Mouse (Mus musculus) lung, embryonic 14.5 days (tissue): ENCODE results near the gene Cbr1. TPM values are rescaled to one million over a fixed set of nuclear protein-coding genes. Genes with fewer than 3 reads are reported as not detected.
"Not testable (repeated sequence)": the region's sequence is repeated elsewhere in the genome, so short reads cannot be mapped to it uniquely, and the experiment has no call there.

ENCODE experiments used
- ATAC-seq: fragments of 200-750 bp; cut with Nextera tagmentation; 2 replicates; pipeline ENCODE4 v1.8.0; 2017; ENCODE audit warnings: mild to moderate bottlenecking, moderate TSS enrichment, moderate library complexity; ENCODE audit not compliant: insufficient read depth
- DNase-seq: peaks from one replicate; pipeline ENCODE4 v3.0.0-alpha.2; 2015
- H3K27ac ChIP-seq: fragments of 300-500 bp; sonication (generic); 2 replicates; pipeline ENCODE4 v1.5.1; 2014; ENCODE audit warnings: low read depth, mild to moderate bottlenecking, moderate library complexity
- H3K27me3 ChIP-seq: fragments of 300-500 bp; sonication (generic); 2 replicates; pipeline ENCODE4 v1.6.1; 2014; ENCODE audit warnings: low read length, control low read depth; ENCODE audit not compliant: insufficient read depth
- H3K36me3 ChIP-seq: fragments of 300-500 bp; sonication (generic); 2 replicates; pipeline ENCODE4 v1.6.1; 2014; ENCODE audit warnings: control low read depth; ENCODE audit not compliant: insufficient read depth
- H3K4me1 ChIP-seq: fragments of 300-500 bp; sonication (generic); 2 replicates; pipeline ENCODE4 v1.6.1; 2014; ENCODE audit warnings: antibody characterized with exemption, control low read depth; ENCODE audit not compliant: insufficient read depth
- H3K4me2 ChIP-seq: fragments of 300-500 bp; sonication (generic); 2 replicates; pipeline ENCODE4 v1.6.1; 2014; ENCODE audit warnings: mild to moderate bottlenecking
- H3K4me3 ChIP-seq: fragments of 300-500 bp; sonication (generic); 2 replicates; pipeline ENCODE4 v1.5.1; 2014; ENCODE audit warnings: low read depth, low read length
- H3K9ac ChIP-seq: fragments of 300-500 bp; sonication (generic); 2 replicates; pipeline ENCODE4 v1.6.1; 2014
- H3K9me3 ChIP-seq: fragments of 300-500 bp; sonication (generic); 2 replicates; pipeline ENCODE4 v1.6.1; 2016; ENCODE audit warnings: low read depth, low read length, control low read depth
- CTCF ChIP-seq: IDR thresholded peaks from 2 replicates; pipeline ENCODE4 v1.5.1; 2016; ENCODE audit warnings: antibody characterized with exemption, low read depth
- WGBS: fragments of 180-500 bp; shearing (Covaris S2); extraction: QIAGEN DNeasy Blood & Tissue Kit; methylation state at CpG from one replicate; pipeline ENCODE4 v1.1.7; 2014; 5-methylcytosine and 5-hydroxymethylcytosine counted together
- polyA plus RNA-seq: library from polyadenylated mRNA; unstranded; fragments of >200 nt; fragmentation: Nextera tagmentation; extraction: Ambion mirVana; gene quantifications from 2 replicates; pipeline ENCODE4 v1.2.1, GENCODE M21; 2014

Gene Cbr1
- polyA plus RNA-seq, 1 experiment from 2014 or later: 94.3 TPM

DNA sequence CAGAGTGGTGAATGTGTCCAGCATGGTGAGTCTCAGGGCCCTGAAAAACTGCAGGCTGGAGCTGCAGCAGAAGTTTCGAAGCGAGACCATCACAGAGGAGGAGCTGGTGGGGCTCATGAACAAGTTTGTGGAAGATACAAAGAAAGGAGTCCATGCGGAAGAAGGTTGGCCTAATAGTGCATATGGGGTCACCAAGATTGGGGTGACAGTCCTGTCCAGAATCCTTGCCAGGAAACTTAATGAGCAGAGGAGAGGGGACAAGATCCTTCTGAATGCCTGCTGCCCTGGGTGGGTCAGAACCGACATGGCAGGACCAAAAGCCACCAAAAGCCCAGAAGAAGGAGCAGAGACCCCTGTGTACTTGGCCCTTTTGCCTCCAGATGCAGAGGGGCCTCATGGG, 4.1 kb downstream of the Cbr1 start:
- peaks cover 18% of the 10 kb centered on the region for H3K36me3 ChIP-seq
- no peak for DNase-seq
- H3K4me1 ChIP-seq: no peaks in the 10 kb centered on the region
- H3K9me3 ChIP-seq: no peaks in the 10 kb centered on the region
- no peak for TF ChIP-seq CTCF
- H3K27me3 ChIP-seq: no peaks in the 10 kb centered on the region
- no peak overlapping the region for H3K4me3 ChIP-seq
- H3K27ac ChIP-seq: no peak overlapping the region
- no peak overlapping the region for H3K9ac ChIP-seq
- H3K4me2 ChIP-seq: no peak overlapping the region
- ATAC-seq: no peak
- 95% methylated on average over 4 of the region's 4 CpGs for WGBS

DNA sequence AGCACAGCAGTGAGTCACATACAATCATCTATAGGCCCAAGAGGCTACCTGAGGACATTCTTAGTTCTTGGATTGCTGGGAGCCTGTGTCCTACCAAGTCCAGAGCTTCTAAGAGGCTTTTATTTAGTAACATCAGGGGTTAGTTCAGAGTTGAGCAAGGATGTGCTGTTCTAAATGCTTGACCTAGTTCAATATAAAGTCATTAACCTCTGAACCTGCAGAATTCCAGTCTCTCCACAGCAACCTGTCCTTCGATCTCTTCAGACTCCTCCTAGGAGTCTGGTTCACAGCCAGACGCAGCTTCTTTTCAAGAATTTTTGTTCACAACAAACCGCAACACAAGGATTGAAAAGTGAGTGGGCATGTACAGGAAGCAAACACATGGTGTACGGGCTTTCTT, 5.3 kb downstream of the Cbr1 start:
- ATAC-seq (no peak), DNase-seq (no peak)
- Histone ChIP-seq H3K4me3 (no peak overlapping the region), H3K9ac (no peak overlapping the region), H3K9me3 (no peaks in the 10 kb centered on the region), H3K4me2 (no peak overlapping the region), H3K27me3 (no peaks in the 10 kb centered on the region), H3K27ac (no peak overlapping the region), H3K36me3 (peaks cover 18% of the 10 kb centered on the region), H3K4me1 (no peaks in the 10 kb centered on the region)
- WGBS: 88% methylated on average over 4 of the region's 4 CpGs
- no peak for TF ChIP-seq CTCF

DNA sequence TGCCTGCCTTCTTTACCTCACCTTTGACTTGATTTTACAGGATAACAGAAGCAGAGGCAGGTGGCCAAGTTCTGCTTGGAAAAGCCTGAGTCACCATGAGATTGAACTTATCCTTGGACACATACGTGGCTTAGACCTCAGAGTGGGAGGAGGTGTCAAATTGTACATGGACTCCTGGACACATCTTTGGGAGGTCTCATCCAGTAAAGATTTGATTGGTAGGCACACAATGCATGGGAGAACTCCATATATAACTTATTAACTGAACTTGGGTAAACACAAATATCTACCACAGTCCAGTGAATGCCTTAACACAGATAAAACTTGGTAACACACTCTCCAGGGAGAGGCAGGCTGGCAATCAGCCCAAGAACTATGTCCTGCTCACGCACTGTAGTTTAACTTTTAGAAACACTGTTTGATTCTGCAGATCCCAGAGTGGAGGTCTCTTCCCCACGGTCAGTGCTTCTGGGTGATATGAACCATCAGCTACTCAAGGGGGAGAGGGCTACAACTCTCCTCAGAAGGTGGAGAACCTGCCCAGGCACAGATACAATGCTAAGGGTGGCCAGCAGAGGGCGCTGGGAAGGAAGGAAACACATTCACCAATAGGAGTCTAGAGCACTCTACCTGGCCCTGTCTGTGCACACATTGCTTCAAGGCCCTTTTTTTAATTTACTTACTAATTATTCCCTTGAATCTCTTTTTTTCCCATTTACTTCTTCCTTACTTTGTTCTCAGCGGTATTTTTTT, 9.6 kb downstream of the Cbr1 start:
- 22% methylated on average over 5 of the region's 5 CpGs for WGBS
- no peak for ATAC-seq
- no peak overlapping the region for H3K9ac ChIP-seq
- TF ChIP-seq CTCF: peak; percentile 79
- no peaks in the 10 kb centered on the region for H3K4me1 ChIP-seq
- no peaks in the 10 kb centered on the region for H3K27me3 ChIP-seq
- no peak overlapping the region for H3K4me2 ChIP-seq
- no peak overlapping the region for H3K27ac ChIP-seq
- H3K4me3 ChIP-seq: no peak overlapping the region
- no peaks in the 10 kb centered on the region for H3K9me3 ChIP-seq
- DNase-seq: peak; percentile 70
- H3K36me3 ChIP-seq: peaks cover 10% of the 10 kb centered on the region

DNA sequence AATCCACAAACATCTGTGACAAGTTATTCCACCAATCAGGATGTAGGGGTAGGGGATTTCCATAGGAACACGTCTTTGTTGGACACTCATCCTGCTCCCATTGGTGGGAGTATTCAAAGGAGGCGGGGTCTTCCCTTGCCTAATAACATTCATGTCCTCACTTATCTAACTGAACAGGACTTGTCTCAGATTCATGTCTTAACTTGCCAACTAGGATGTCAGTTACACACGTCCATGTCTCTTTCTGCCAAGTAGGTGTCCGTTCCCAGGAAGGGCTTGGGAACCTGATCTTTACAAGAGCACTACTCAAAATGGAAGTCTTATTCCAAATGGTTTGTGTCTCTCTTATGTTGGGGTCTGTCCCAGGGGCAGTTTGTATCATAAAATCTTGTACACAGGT, 18.1 kb downstream of the Cbr1 start:
- H3K27ac ChIP-seq, H3K36me3 ChIP-seq, ATAC-seq, H3K9ac ChIP-seq, H3K4me3 ChIP-seq, DNase-seq, H3K27me3 ChIP-seq, H3K9me3 ChIP-seq, H3K4me1 ChIP-seq, H3K4me2 ChIP-seq: not testable (repeated sequence)
- 86% methylated on average over 4 of the region's 4 CpGs for WGBS

DNA sequence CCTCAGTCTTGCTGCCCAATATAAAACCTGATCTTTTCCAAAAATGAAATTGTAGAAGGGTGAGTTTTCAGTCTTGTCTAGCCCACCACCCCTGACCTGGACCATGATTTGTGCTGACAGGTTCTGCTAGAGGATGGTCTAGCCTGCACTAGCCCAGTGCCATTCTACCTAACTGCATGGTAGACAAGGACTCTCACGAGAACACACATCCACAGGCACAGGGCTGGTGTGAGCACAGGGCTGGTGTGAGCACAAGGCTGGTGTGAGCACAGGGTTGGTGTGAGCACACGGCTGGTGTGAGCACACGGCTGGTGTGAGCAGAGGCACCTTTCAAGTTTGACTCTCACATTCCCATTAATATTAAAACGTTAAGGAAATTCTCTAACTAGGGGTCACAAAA, 19.0 kb downstream of the Cbr1 start:
- Histone ChIP-seq H3K9me3 (no peaks in the 10 kb centered on the region), H3K4me2 (no peak overlapping the region), H3K27ac (no peak overlapping the region), H3K27me3 (no peaks in the 10 kb centered on the region), H3K9ac (no peak overlapping the region), H3K36me3 (no peaks in the 10 kb centered on the region), H3K4me1 (no peaks in the 10 kb centered on the region), H3K4me3 (no peak overlapping the region)
- 81% methylated on average over 4 of the region's 4 CpGs for WGBS
- ATAC-seq (no peak), DNase-seq (no peak)
- TF ChIP-seq CTCF: no peak

DNA sequence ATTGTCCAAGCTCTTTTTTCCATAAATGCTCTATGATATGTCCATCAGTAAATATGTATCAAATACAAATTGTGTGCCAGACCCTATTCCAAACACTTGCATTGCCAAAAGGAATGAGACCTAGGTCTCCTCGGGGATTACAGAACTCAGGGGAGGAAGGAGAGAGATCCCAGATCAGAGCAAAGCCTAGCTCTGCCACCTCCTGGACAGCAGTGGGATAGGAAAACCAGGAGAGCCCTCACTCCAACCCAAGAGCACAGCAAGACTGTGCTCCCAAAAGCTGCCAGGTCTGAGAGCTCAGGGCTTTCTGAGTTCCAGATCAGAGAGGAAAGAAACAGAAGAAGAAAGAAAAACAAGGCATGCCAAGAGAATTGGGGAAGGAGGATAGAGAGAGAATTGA, 21.1 kb downstream of the Cbr1 start:
- no peaks in the 10 kb centered on the region for H3K27me3 ChIP-seq
- WGBS: 4% methylated on average over 1 of the region's 1 CpGs
- ATAC-seq (no peak; the same call in 1 of the 2 replicates), DNase-seq (peak; percentile 62)
- H3K4me1 ChIP-seq: no peaks in the 10 kb centered on the region
- H3K27ac ChIP-seq: no peak overlapping the region
- no peak overlapping the region for H3K4me2 ChIP-seq
- no peak overlapping the region for H3K4me3 ChIP-seq
- H3K9me3 ChIP-seq: no peaks in the 10 kb centered on the region
- no peaks in the 10 kb centered on the region for H3K36me3 ChIP-seq
- TF ChIP-seq CTCF: peak; percentile 60
- H3K9ac ChIP-seq: no peak overlapping the region

DNA sequence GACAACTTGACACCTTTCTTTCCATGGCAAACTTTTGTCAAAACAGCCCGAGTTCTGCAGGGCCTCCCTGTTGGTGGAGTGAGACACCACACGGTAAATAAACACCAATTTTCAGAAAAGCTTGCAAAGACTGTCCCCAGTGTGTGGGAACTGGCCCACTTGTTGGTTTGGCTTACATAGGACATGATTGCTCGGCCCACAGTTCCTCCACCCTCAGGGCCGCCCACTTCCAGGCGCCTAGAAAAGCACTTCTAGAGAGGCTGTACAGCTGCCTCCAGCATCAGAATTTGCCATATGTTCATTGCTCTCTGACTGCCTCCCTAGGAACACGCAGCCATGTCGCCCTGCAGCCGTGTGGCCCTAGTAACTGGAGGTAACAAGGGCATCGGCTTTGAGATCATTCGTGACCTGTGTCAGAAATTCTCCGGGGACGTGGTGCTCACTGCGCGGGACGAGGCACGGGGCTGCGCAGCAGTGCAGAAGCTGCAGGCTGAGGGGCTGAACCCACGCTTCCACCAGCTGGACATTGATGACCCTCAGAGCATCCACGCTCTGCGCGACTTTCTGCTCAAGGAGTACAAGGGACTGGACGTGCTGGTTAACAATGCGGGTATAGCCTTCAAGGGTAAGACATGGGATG, 22.2 kb downstream of the Cbr1 start, which contains the start of gene Gm5678:
Gene Gm5678 (plus strand): TSS at position 337 of the 640 bp plus-strand sequence.
- no peak within 1 kb of the TSS for H3K4me3 ChIP-seq
- no peaks in the 10 kb centered on the region for H3K9me3 ChIP-seq
- no peaks in the 10 kb centered on the region for H3K4me1 ChIP-seq
- TF ChIP-seq CTCF: no peak
- no peak within 1 kb of the TSS for H3K9ac ChIP-seq
- no peaks in the 10 kb centered on the region for H3K36me3 ChIP-seq
- DNase-seq: no peak
- no peak within 1 kb of the TSS for H3K4me2 ChIP-seq
- ATAC-seq: no peak
- no peaks in the 10 kb centered on the region for H3K27me3 ChIP-seq
- 74% methylated on average over 23 of the region's 23 CpGs for WGBS
- H3K27ac ChIP-seq: no peak within 1 kb of the TSS
